Mouse (Mus musculus): Measurements from ENCODE around the gene Slc17a2.

- no peak for TF ChIP-seq CTCF (IDR thresholded peaks at IDR 0.05)
- no peak for TF ChIP-seq EP300 (IDR thresholded peaks at IDR 0.05)
These were observed 47.5 kb upstream of the Slc17a2 start for GRCm38 (mm10) chr13:23759251-23759771.
